In the genomic region with DNA sequence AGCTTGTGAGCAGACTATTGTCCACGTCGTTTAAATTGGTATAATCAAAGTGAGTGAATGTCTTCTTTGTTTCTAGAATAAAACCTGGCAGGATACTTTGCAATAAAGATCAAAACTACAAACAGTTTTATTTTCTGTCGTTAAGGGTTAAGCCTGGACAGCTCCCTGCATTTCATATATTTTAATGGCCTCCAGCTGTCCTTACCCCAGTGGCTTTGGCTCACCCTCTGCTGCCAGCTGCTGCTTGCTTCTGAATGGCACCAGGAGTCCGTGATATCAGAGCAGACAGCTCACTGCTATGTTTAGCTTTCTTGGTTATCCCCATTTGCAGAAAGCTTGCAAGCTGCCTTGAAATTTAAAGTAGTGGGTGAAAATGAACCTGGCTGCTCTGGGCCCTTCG, we compare ENCODE assay signal across 8 mouse cellular contexts. TPM values are rescaled to one million over a fixed set of nuclear protein-coding genes. Genes with fewer than 3 reads are reported as not detected.
DNase-seq lines count a peak whose midpoint lies in the region; ATAC-seq and TF ChIP-seq lines count a peak whose summit lies in the region.

No protein-coding gene starts in this region.

- TF ChIP-seq CTCF in layer of hippocampus, adult 2 months (conservative IDR thresholded peaks at IDR 0.05) = no peak
- TF ChIP-seq CTCF in brain, embryonic 14.5 days (IDR thresholded peaks at IDR 0.05; ENCODE audit: borderline replicate concordance, extremely low read depth, insufficient read depth, insufficient read length) = no peak
- TF ChIP-seq CTCF in small intestine, adult 2 months (IDR thresholded peaks at IDR 0.05; ENCODE audit: extremely low read depth, insufficient read length, insufficient replicate concordance, low read depth, low read length) = no peak

- DNase-seq in layer of hippocampus, adult 2 months (ENCODE audit: low spot score in 2 of 2) = no peak
- no peak for DNase-seq in layer of hippocampus, postnatal 25 days (ENCODE audit: extremely low spot score in 1 of 2, low spot score in 1 of 2)
- peak; percentile 65 for DNase-seq in brain, embryonic 14.5 days (ENCODE audit: low read depth)
- DNase-seq in liver, embryonic 11.5 days (ENCODE audit: low spot score) = no peak
- DNase-seq in urinary bladder, postnatal 25 days (ENCODE audit: low spot score) = no peak
- DNase-seq in adrenal gland, adult 8-10 months = no peak

- H3K4me2 ChIP-seq in heart, embryonic 11.5 days = peak overlapping the region; percentile 90
- peak overlapping the region; percentile 81 for H3K4me2 ChIP-seq in liver, embryonic 11.5 days

- TF ChIP-seq POLR2A in brain, embryonic 14.5 days (IDR thresholded peaks at IDR 0.05; ENCODE audit: borderline replicate concordance, extremely low read depth, insufficient read depth, insufficient read length, poor library complexity, severe bottlenecking) = no peak
- TF ChIP-seq POLR2A in small intestine, adult 2 months (IDR thresholded peaks at IDR 0.05; ENCODE audit: low read depth, low read length) = no peak

- no peaks in the 10 kb centered on the region for H3K9me3 ChIP-seq in heart, embryonic 11.5 days (replicated peaks; ENCODE audit: control insufficient read depth, low read length)
- no peaks in the 10 kb centered on the region for H3K9me3 ChIP-seq in liver, embryonic 11.5 days (ENCODE audit: control insufficient read depth, low read length)

- 35% methylated on average over 5 of the region's 5 CpGs for WGBS in heart, embryonic 11.5 days (ENCODE audit: insufficient replicate concordance)
- 43% methylated on average over 5 of the region's 5 CpGs for WGBS in liver, embryonic 11.5 days
- 23% methylated on average over 5 of the region's 5 CpGs for WGBS in small intestine, adult 2 months

- peak overlapping the region; percentile 86 for H3K4me3 ChIP-seq in layer of hippocampus, adult 2 months
- H3K4me3 ChIP-seq in heart, embryonic 11.5 days (ENCODE audit: low read depth, low read length) = peak overlapping the region; percentile 72
- peak overlapping the region; percentile 70 for H3K4me3 ChIP-seq in liver, embryonic 11.5 days (ENCODE audit: low read depth, low read length)
- H3K4me3 ChIP-seq in small intestine, adult 2 months (ENCODE audit: low read depth, low read length) = peak overlapping the region; percentile 79; the same call in 1 of the 2 replicates

- peak overlapping the region; percentile 90 for H3K9ac ChIP-seq in heart, embryonic 11.5 days (ENCODE audit: low read depth, low read length)
- peak overlapping the region; percentile 83 for H3K9ac ChIP-seq in liver, embryonic 11.5 days (ENCODE audit: low read depth, low read length)

- no peak for ATAC-seq in heart, embryonic 11.5 days (replicated peaks; ENCODE audit: insufficient number of reproducible peaks, low FRiP score, low TSS enrichment)
- ATAC-seq in liver, embryonic 11.5 days (replicated peaks; ENCODE audit: low FRiP score) = no peak

- peak overlapping the region; percentile 90 for H3K27ac ChIP-seq in layer of hippocampus, adult 2 months
- peak overlapping the region; percentile 73 for H3K27ac ChIP-seq in heart, embryonic 11.5 days (ENCODE audit: low read depth, low read length)
- H3K27ac ChIP-seq in liver, embryonic 11.5 days (ENCODE audit: low read depth, low read length) = peak overlapping the region; percentile 21; the same call in 1 of the 2 replicates
- no peak overlapping the region for H3K27ac ChIP-seq in small intestine, adult 2 months (ENCODE audit: insufficient read depth, low read depth, low read length)

- no peaks in the 10 kb centered on the region for H3K27me3 ChIP-seq in heart, embryonic 11.5 days (ENCODE audit: control insufficient read depth, insufficient read depth, low read length)
- no peaks in the 10 kb centered on the region for H3K27me3 ChIP-seq in liver, embryonic 11.5 days (replicated peaks; ENCODE audit: control insufficient read depth, insufficient read depth, low read length)
- H3K27me3 ChIP-seq in small intestine, adult 2 months (ENCODE audit: control insufficient read depth, insufficient read depth, low read length) = no peaks in the 10 kb centered on the region

- peaks cover 5% of the 10 kb centered on the region; the same call in 1 of the 2 replicates for H3K36me3 ChIP-seq in heart, embryonic 11.5 days (ENCODE audit: control insufficient read depth, insufficient read depth, low read length)
- peaks cover 6% of the 10 kb centered on the region for H3K36me3 ChIP-seq in liver, embryonic 11.5 days (ENCODE audit: control insufficient read depth, insufficient read depth, low read length)
- peaks cover 4% of the 10 kb centered on the region for H3K36me3 ChIP-seq in small intestine, adult 2 months (ENCODE audit: control insufficient read depth, insufficient read depth, low read length)

- H3K4me1 ChIP-seq in heart, embryonic 11.5 days (ENCODE audit: control insufficient read depth, insufficient read depth, low read length) = peaks cover 14% of the 10 kb centered on the region
- peaks cover 18% of the 10 kb centered on the region for H3K4me1 ChIP-seq in liver, embryonic 11.5 days (replicated peaks; ENCODE audit: control insufficient read depth, insufficient read depth, low read length)
- peaks cover 10% of the 10 kb centered on the region; the same call in 1 of the 2 replicates for H3K4me1 ChIP-seq in small intestine, adult 2 months (ENCODE audit: control insufficient read depth, insufficient read depth, insufficient read length, low read length)

RNA-seq across cellular contexts. Expression of a gene that starts 0.9 kb away (rescaled TPM):
- 10 to 100 TPM; 19.2 to 20.4 TPM for total RNA-seq in layer of hippocampus, adult 2 months (2021)
- total RNA-seq in layer of hippocampus, postnatal 25 days (2021) = 10 to 100 TPM; 19.3 to 21.4 TPM
- 32.6 and 45.5 TPM in 2 replicates for polyA plus RNA-seq in brain, embryonic 14.5 days (2012; rRNA removed)
- polyA plus RNA-seq in heart, embryonic 11.5 days (2014; fragmentation: Nextera tagmentation; extraction: Ambion mirVana) = 117 and 119 TPM in 2 replicates
- 106 and 117 TPM in 2 replicates for polyA plus RNA-seq in liver, embryonic 11.5 days (2014; fragmentation: Nextera tagmentation; extraction: Ambion mirVana)
- polyA plus RNA-seq in small intestine, adult 2 months (2012; rRNA removed) = 14.6 and 18.2 TPM in 2 replicates
- total RNA-seq in adrenal gland, adult 8-10 months (2022) = 10 to 100 TPM; 52.1 to 83.0 (median 64.7) TPM

RNA-seq across cellular contexts. Expression of a gene that starts 9.8 kb away (rescaled TPM):
- under 1 TPM in 1 of 2 experiments, not detected in 1; 0.82 TPM for total RNA-seq in layer of hippocampus, adult 2 months (2021)
- total RNA-seq in layer of hippocampus, postnatal 25 days (2021) = under 1 TPM; 0.38 to 0.42 TPM
- polyA plus RNA-seq in brain, embryonic 14.5 days (2012; rRNA removed) = 12.4 and 25.3 TPM in 2 replicates
- 1.8 and 1.9 TPM in 2 replicates for polyA plus RNA-seq in heart, embryonic 11.5 days (2014; fragmentation: Nextera tagmentation; extraction: Ambion mirVana)
- polyA plus RNA-seq in liver, embryonic 11.5 days (2014; fragmentation: Nextera tagmentation; extraction: Ambion mirVana) = 0.26 TPM in 1 of 2 replicates, not detected in the other
- polyA plus RNA-seq in small intestine, adult 2 months (2012; rRNA removed) = not detected in 2 replicates
- total RNA-seq in adrenal gland, adult 8-10 months (2022) = not detected

RNA-seq across cellular contexts. Expression of a gene that starts 19.3 kb away (rescaled TPM):
- not detected for total RNA-seq in layer of hippocampus, adult 2 months (2021)
- total RNA-seq in layer of hippocampus, postnatal 25 days (2021) = not detected
- 0.08 and 0.25 TPM in 2 replicates for polyA plus RNA-seq in brain, embryonic 14.5 days (2012; rRNA removed)
- polyA plus RNA-seq in heart, embryonic 11.5 days (2014; fragmentation: Nextera tagmentation; extraction: Ambion mirVana) = not detected in 2 replicates
- not detected in 2 replicates for polyA plus RNA-seq in liver, embryonic 11.5 days (2014; fragmentation: Nextera tagmentation; extraction: Ambion mirVana)
- polyA plus RNA-seq in small intestine, adult 2 months (2012; rRNA removed) = not detected in 2 replicates
- under 1 TPM in 1 of 4 experiments, not detected in 3; 0.13 TPM for total RNA-seq in adrenal gland, adult 8-10 months (2022)

RNA-seq across cellular contexts. Expression of a gene that starts 57.3 kb away (rescaled TPM):
- not detected for total RNA-seq in layer of hippocampus, adult 2 months (2021)
- not detected for total RNA-seq in layer of hippocampus, postnatal 25 days (2021)
- 0.05 and 0.33 TPM in 2 replicates for polyA plus RNA-seq in brain, embryonic 14.5 days (2012; rRNA removed)
- 64.5 TPM in 2 replicates for polyA plus RNA-seq in heart, embryonic 11.5 days (2014; fragmentation: Nextera tagmentation; extraction: Ambion mirVana)
- polyA plus RNA-seq in liver, embryonic 11.5 days (2014; fragmentation: Nextera tagmentation; extraction: Ambion mirVana) = 0.05 TPM in 1 of 2 replicates, not detected in the other
- not detected in 2 replicates for polyA plus RNA-seq in small intestine, adult 2 months (2012; rRNA removed)
- not detected for total RNA-seq in adrenal gland, adult 8-10 months (2022)
